Mouse (Mus musculus): ENCODE data around the gene Exoc2.

- TF ChIP-seq CTCF (IDR thresholded peaks at IDR 0.05; ENCODE audit: low read depth, low read length): no peak
- no peak for TF ChIP-seq POLR2A (IDR thresholded peaks at IDR 0.05; ENCODE audit: extremely low read depth, insufficient read depth, low read length)
These were observed 115.5 kb downstream of the Exoc2 start for GRCm38 (mm10) chr13:30858421-30858820.
